Mouse (Mus musculus) kidney, adult 11 months (tissue): ENCODE data around the gene Upf3b.
A peak's percentile ranks its signal among the peaks of the same experiment; 100 is the strongest.
"Not testable (repeated sequence)": the region's sequence is repeated elsewhere in the genome, so short reads cannot be mapped to it uniquely, and the experiment has no call there.

ENCODE experiments used
- DNase-seq: peaks from one replicate; pipeline ENCODE4 v3.0.0; 2022

Gene Upf3b

GRCm38 (mm10) chrX:37110193-37110880 is at the start of gene Upf3b:
Gene Upf3b (minus strand): TSS chrX:37110322.
- peak; percentile 97 for DNase-seq

- no peak for DNase-seq
Measured at GRCm38 (mm10) chrX:37157839-37158238, 47.7 kb upstream of the Upf3b start.

GRCm38 (mm10) chrX:37144954-37145353 is 34.8 kb upstream of the Upf3b start:
- DNase-seq = no peak

GRCm38 (mm10) chrX:37144498-37144897 is 34.4 kb upstream of the Upf3b start:
- not testable (repeated sequence) for DNase-seq

GRCm38 (mm10) chrX:37141732-37142131 is 31.6 kb upstream of the Upf3b start:
- no peak for DNase-seq

- DNase-seq = peak; percentile 58
Measured at GRCm38 (mm10) chrX:37126671-37127358, 16.7 kb upstream of the Upf3b start, which contains the start of gene Nkap. Gene Nkap (plus strand): TSS chrX:37126795.

- DNase-seq = no peak
Measured at GRCm38 (mm10) chrX:37125511-37125910, 15.4 kb upstream of the Upf3b start.

GRCm38 (mm10) chrX:37120212-37120611 is 10.1 kb upstream of the Upf3b start:
- DNase-seq = no peak

GRCm38 (mm10) chrX:37119585-37119984 is 9.5 kb upstream of the Upf3b start:
- DNase-seq = no peak

GRCm38 (mm10) chrX:37117085-37117484 is 7.0 kb upstream of the Upf3b start:
- DNase-seq = no peak

GRCm38 (mm10) chrX:37110881-37111193 is 715 bp upstream of the Upf3b start:
- no peak for DNase-seq

- peak; percentile 2 for DNase-seq
Measured at GRCm38 (mm10) chrX:37109526-37110192, 463 bp downstream of the Upf3b start.

GRCm38 (mm10) chrX:37103826-37104225 is 6.3 kb downstream of the Upf3b start:
- DNase-seq = no peak

GRCm38 (mm10) chrX:37098681-37099080 is 11.4 kb downstream of the Upf3b start:
- DNase-seq = no peak

- DNase-seq = no peak
Measured at GRCm38 (mm10) chrX:37095106-37095768, 14.9 kb downstream of the Upf3b start.

GRCm38 (mm10) chrX:37091457-37091856 is 18.7 kb downstream of the Upf3b start:
- no peak for DNase-seq

GRCm38 (mm10) chrX:37088778-37089177 is 21.3 kb downstream of the Upf3b start:
- no peak for DNase-seq

- no peak for DNase-seq
Measured at GRCm38 (mm10) chrX:37085665-37086064, 24.5 kb downstream of the Upf3b start.

GRCm38 (mm10) chrX:37084927-37085660 is 25.0 kb downstream of the Upf3b start, which contains the start of gene Rpl39:
Gene Rpl39 (minus strand): TSS chrX:37085402.
- DNase-seq = peak; percentile 91

- DNase-seq = no peak
Measured at GRCm38 (mm10) chrX:37084318-37084926, 25.7 kb downstream of the Upf3b start.

GRCm38 (mm10) chrX:37081194-37081593 is 28.9 kb downstream of the Upf3b start:
- no peak for DNase-seq

- DNase-seq = not testable (repeated sequence)
Measured at GRCm38 (mm10) chrX:37080345-37080744, 29.8 kb downstream of the Upf3b start.
